In the genomic region with DNA sequence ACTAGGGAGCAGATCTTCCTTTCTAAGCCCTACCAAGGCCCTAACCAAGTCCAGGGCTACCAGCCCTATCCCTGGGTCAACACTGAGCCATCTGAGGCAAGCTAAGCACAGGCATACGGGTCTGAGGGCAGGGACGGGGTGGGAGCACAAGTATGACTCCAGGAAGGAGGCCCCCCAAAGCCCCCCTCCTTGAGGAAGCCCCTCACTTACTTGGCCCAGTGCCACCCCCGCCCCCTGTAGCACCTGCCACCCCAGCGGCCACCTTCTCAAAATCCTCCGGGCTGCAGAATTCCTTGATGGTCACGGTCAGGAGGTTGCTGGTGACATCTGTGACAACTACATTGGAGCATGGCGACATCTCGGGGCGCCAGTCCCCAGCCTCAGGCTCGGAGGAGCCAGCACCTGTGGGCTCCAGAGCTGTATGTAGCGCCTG, we compare ENCODE assay signal across 15 mouse cellular contexts. TPM values are rescaled to one million over a fixed set of nuclear protein-coding genes. Genes with fewer than 3 reads are reported as not detected.
DNase-seq lines count a peak whose midpoint lies in the region; ATAC-seq lines count a peak whose summit lies in the region.
"Had no signal": no experiment of that assay in that cellular context is flagged by ENCODE, and none has a peak within 500 bp of the region (broad histone marks: within the 10 kb centered on the region; RNA-seq: fewer than 3 reads in every experiment).

No protein-coding gene starts in this region.

- 0 out of 2 replicates have a peak overlapping the region, but pooled peaks have one; percentile 25 for H3K9ac ChIP-seq in kidney, embryonic 16.5 days (replicated peaks; ENCODE audit: low read length)
- peak overlapping the region; percentile 18; the same call in 1 of the 2 replicates for H3K9ac ChIP-seq in hindbrain, embryonic 12.5 days
- peak overlapping the region; percentile 49 for H3K9ac ChIP-seq in midbrain, embryonic 13.5 days (replicated peaks)
- H3K9ac ChIP-seq: embryonic facial prominence, embryonic 15.5 days; liver, postnatal 0 days had no signal

- 86% methylated on average over 11 of the region's 11 CpGs for WGBS in kidney, embryonic 16.5 days
- WGBS in hindbrain, embryonic 12.5 days, result 79% methylated on average over 11 of the region's 11 CpGs
- 75% methylated on average over 11 of the region's 11 CpGs for WGBS in midbrain, embryonic 13.5 days

- peak; percentile 46 to 56 for DNase-seq in cerebellum, postnatal 14 days
- no peak for DNase-seq in cerebellum, postnatal 4 days (ENCODE audit: low spot score in 2 of 2)
- no peak for DNase-seq in kidney, adult 18-20 months
- no peak for DNase-seq in urinary bladder, postnatal 36 days (ENCODE audit: low spot score in 2 of 2)
- no peak for DNase-seq in embryo, embryonic 10.5 days (ENCODE audit: low spot score)
- DNase-seq: heart, postnatal 36 days; kidney, adult 2 months; layer of hippocampus, adult 9-11 months; liver, postnatal 0 days had no signal

- no peak for ATAC-seq in kidney, embryonic 16.5 days (ENCODE audit: low FRiP score, low TSS enrichment)
- 0 out of 2 replicates have a peak, but pooled peaks have one; percentile 3 for ATAC-seq in hindbrain, embryonic 12.5 days (ENCODE audit: low FRiP score)
- ATAC-seq in midbrain, embryonic 13.5 days, result peak; percentile 3; the same call in 1 of the 2 replicates
- ATAC-seq: liver, postnatal 0 days had no signal

- no peak overlapping the region for H3K27ac ChIP-seq in kidney, embryonic 16.5 days (ENCODE audit: low read length)
- H3K27ac ChIP-seq in hindbrain, embryonic 12.5 days, result no peak overlapping the region
- 0 out of 2 replicates have a peak overlapping the region, but pooled peaks have one; percentile 14 for H3K27ac ChIP-seq in midbrain, embryonic 13.5 days
- H3K27ac ChIP-seq: embryonic facial prominence, embryonic 15.5 days had no signal

- no peaks in the 10 kb centered on the region for H3K27me3 ChIP-seq in kidney, embryonic 16.5 days (ENCODE audit: insufficient read depth, low read length)
- H3K27me3 ChIP-seq in hindbrain, embryonic 12.5 days, result no peaks in the 10 kb centered on the region
- no peaks in the 10 kb centered on the region for H3K27me3 ChIP-seq in midbrain, embryonic 13.5 days
- H3K27me3 ChIP-seq: embryonic facial prominence, embryonic 15.5 days had no signal

- no peaks in the 10 kb centered on the region for H3K9me3 ChIP-seq in kidney, embryonic 16.5 days (ENCODE audit: low read length)
- no peaks in the 10 kb centered on the region for H3K9me3 ChIP-seq in hindbrain, embryonic 12.5 days (replicated peaks)
- no peaks in the 10 kb centered on the region for H3K9me3 ChIP-seq in midbrain, embryonic 13.5 days
- H3K9me3 ChIP-seq: embryonic facial prominence, embryonic 15.5 days had no signal

- no peak overlapping the region for H3K4me3 ChIP-seq in kidney, embryonic 16.5 days (ENCODE audit: low read length)
- no peak overlapping the region for H3K4me3 ChIP-seq in hindbrain, embryonic 12.5 days
- peak overlapping the region; percentile 14 for H3K4me3 ChIP-seq in midbrain, embryonic 13.5 days (replicated peaks)
- H3K4me3 ChIP-seq: embryonic facial prominence, embryonic 15.5 days had no signal

- H3K4me2 ChIP-seq in kidney, embryonic 16.5 days (replicated peaks; ENCODE audit: low read depth, low read length), result no peak overlapping the region
- H3K4me2 ChIP-seq in hindbrain, embryonic 12.5 days (replicated peaks), result 0 out of 2 replicates have a peak overlapping the region, but pooled peaks have one; percentile 33
- peak overlapping the region; percentile 44 for H3K4me2 ChIP-seq in midbrain, embryonic 13.5 days (replicated peaks)

- H3K4me1 ChIP-seq in kidney, embryonic 16.5 days (ENCODE audit: insufficient read depth, low read length), result peaks cover 49% of the 10 kb centered on the region
- H3K4me1 ChIP-seq in hindbrain, embryonic 12.5 days, result peaks cover 76% of the 10 kb centered on the region
- H3K4me1 ChIP-seq in midbrain, embryonic 13.5 days (replicated peaks), result peaks cover 87% of the 10 kb centered on the region

- H3K36me3 ChIP-seq in kidney, embryonic 16.5 days (ENCODE audit: insufficient read depth, low read length), result peaks cover 32% of the 10 kb centered on the region
- H3K36me3 ChIP-seq in hindbrain, embryonic 12.5 days, result peaks cover 44% of the 10 kb centered on the region
- peaks cover 53% of the 10 kb centered on the region for H3K36me3 ChIP-seq in midbrain, embryonic 13.5 days

RNA-seq across cellular contexts. Expression of a gene that starts 6.2 kb away (rescaled TPM):
- not detected in 2 replicates for polyA plus RNA-seq in kidney, embryonic 16.5 days (2015; fragmentation: Nextera tagmentation; extraction: Ambion mirVana)
- polyA plus RNA-seq in hindbrain, embryonic 12.5 days (2016; fragmentation: Nextera tagmentation; extraction: Ambion mirVana), result 0.61 TPM in 1 of 2 replicates, not detected in the other
- polyA plus RNA-seq in midbrain, embryonic 13.5 days (2015; fragmentation: Nextera tagmentation; extraction: Ambion mirVana), result 0.58 and 1.2 TPM in 2 replicates
- polyA plus RNA-seq: C2C12; kidney, adult 2 months; limb, embryonic 11.5 days; liver, postnatal 0 days had no signal

RNA-seq across cellular contexts. Expression of a gene that starts 6.7 kb away (rescaled TPM):
- 52.1 and 58.8 TPM in 2 replicates for polyA plus RNA-seq in kidney, embryonic 16.5 days (2015; fragmentation: Nextera tagmentation; extraction: Ambion mirVana)
- 34.7 and 38.0 TPM in 2 replicates for polyA plus RNA-seq in hindbrain, embryonic 12.5 days (2016; fragmentation: Nextera tagmentation; extraction: Ambion mirVana)
- 53.9 and 61.4 TPM in 2 replicates for polyA plus RNA-seq in midbrain, embryonic 13.5 days (2015; fragmentation: Nextera tagmentation; extraction: Ambion mirVana)

RNA-seq across cellular contexts. Expression of a gene that starts 23.2 kb away (rescaled TPM):
- 1.7 and 1.9 TPM in 2 replicates for polyA plus RNA-seq in kidney, embryonic 16.5 days (2015; fragmentation: Nextera tagmentation; extraction: Ambion mirVana)
- 13.1 TPM in 2 replicates for polyA plus RNA-seq in hindbrain, embryonic 12.5 days (2016; fragmentation: Nextera tagmentation; extraction: Ambion mirVana)
- 18.1 and 18.6 TPM in 2 replicates for polyA plus RNA-seq in midbrain, embryonic 13.5 days (2015; fragmentation: Nextera tagmentation; extraction: Ambion mirVana)

RNA-seq across cellular contexts. Expression of a gene that starts 50.1 kb away (rescaled TPM):
- polyA plus RNA-seq in kidney, embryonic 16.5 days (2015; fragmentation: Nextera tagmentation; extraction: Ambion mirVana), result 71.7 and 74.0 TPM in 2 replicates
- polyA plus RNA-seq in hindbrain, embryonic 12.5 days (2016; fragmentation: Nextera tagmentation; extraction: Ambion mirVana), result 76.8 and 78.1 TPM in 2 replicates
- polyA plus RNA-seq in midbrain, embryonic 13.5 days (2015; fragmentation: Nextera tagmentation; extraction: Ambion mirVana), result 84.8 and 91.6 TPM in 2 replicates

Comparison
In these comparisons a context has a peak if more than half of its experiments do, and no peak if none do; other contexts are left out.
1. DNase-seq: peak in cerebellum, postnatal 14 days (2 of 2); none in cerebellum, postnatal 4 days (0 of 2), kidney, adult 18-20 months (single experiment), urinary bladder, postnatal 36 days (0 of 2) and embryo, embryonic 10.5 days (single experiment).
2. Peak in every context shown above with its lines, with median percentiles within 50 percentile points of each other: H3K9ac ChIP-seq.